Mouse (Mus musculus): ENCODE measurements at regions not wholly inside any gene's neighbourhood (a gene's known extent, or its start where the extent isn't known, plus 50 kb on each side); places are given as distances from the start of the nearest gene placed in this dataset.
A peak's percentile ranks its signal among the peaks of the same experiment; 100 is the strongest.

GRCm38 (mm10) chr9:60968281-60969031, 174.1 kb downstream of the Uaca start:
- H3K4me1 ChIP-seq (replicated peaks), result 0 out of 2 replicates have a peak, but pooled peaks cover 2% of the 10 kb centered on the region
- H3K4me2 ChIP-seq, result no peak overlapping the region
- H3K27me3 ChIP-seq, result no peaks in the 10 kb centered on the region
- no peak for ATAC-seq (ENCODE audit: low FRiP score, low read depth)
- no peak overlapping the region for H3K27ac ChIP-seq (replicated peaks)
- no peak overlapping the region for H3K4me3 ChIP-seq
- H3K9me3 ChIP-seq, result no peaks in the 10 kb centered on the region
- WGBS, result 40% methylated on average over 4 of the region's 4 CpGs
- no peaks in the 10 kb centered on the region for H3K36me3 ChIP-seq
- H3K9ac ChIP-seq, result no peak overlapping the region

- Histone ChIP-seq H3K36me3 (no peaks in the 10 kb centered on the region), H3K27ac (replicated peaks) (no peak overlapping the region), H3K4me2 (no peak overlapping the region), H3K9me3 (no peaks in the 10 kb centered on the region), H3K4me1 (replicated peaks) (0 out of 2 replicates have a peak, but pooled peaks cover 2% of the 10 kb centered on the region), H3K27me3 (no peaks in the 10 kb centered on the region), H3K4me3 (no peak overlapping the region), H3K9ac (no peak overlapping the region)
- WGBS, result 64% methylated on average over 9 of the region's 9 CpGs
- ATAC-seq (ENCODE audit: low FRiP score, low read depth), result no peak
Observed at GRCm38 (mm10) chr9:60972201-60972910, 178.0 kb downstream of the Uaca start.

GRCm38 (mm10) chr9:60974546-60974945, 180.2 kb downstream of the Uaca start:
- Histone ChIP-seq H3K9me3 (no peaks in the 10 kb centered on the region), H3K27ac (replicated peaks) (no peak overlapping the region), H3K4me2 (no peak overlapping the region), H3K4me3 (no peak overlapping the region), H3K4me1 (replicated peaks) (no peaks in the 10 kb centered on the region), H3K9ac (no peak overlapping the region), H3K36me3 (no peaks in the 10 kb centered on the region), H3K27me3 (no peaks in the 10 kb centered on the region)
- ATAC-seq (ENCODE audit: low FRiP score, low read depth), result no peak
- 97% methylated on average over 1 of the region's 1 CpGs for WGBS

DNA sequence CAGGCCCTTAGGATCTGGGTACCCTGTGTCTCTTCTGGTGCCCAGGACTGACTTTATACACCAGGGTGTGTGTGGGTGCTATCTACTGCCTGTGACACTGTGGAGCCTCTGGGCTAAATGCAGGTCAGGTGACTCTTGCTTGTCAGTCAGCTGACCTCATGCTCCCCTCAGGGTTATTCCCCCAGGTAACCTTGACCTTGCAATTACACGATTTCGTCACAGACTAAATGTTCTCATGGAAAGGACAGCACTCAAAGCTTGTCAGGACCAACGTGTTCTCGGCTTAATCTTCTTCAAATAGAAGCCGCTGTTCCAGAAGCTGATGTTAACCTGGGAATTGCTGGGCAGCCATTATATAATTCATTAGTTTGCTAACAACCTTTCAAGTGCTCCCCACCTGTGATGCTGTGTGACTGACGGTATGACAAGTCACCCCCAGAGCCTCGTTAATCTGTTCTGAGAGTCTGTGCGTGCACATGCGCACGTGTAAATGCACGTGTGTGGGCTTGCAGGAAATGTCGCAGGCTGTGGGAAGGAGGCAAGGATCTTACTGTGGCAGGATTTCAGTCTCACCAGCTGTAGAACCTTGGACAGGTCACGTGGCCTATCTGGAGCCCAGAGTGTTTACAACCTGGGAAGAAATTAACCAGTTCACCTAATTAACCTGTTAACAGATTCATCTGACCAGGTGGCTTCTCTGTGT, 188.2 kb downstream of the Uaca start:
- Histone ChIP-seq H3K27ac (replicated peaks) (no peak overlapping the region), H3K36me3 (no peaks in the 10 kb centered on the region), H3K27me3 (no peaks in the 10 kb centered on the region), H3K4me3 (no peak overlapping the region), H3K4me2 (no peak overlapping the region), H3K4me1 (replicated peaks) (0 out of 2 replicates have a peak, but pooled peaks cover 4% of the 10 kb centered on the region), H3K9me3 (no peaks in the 10 kb centered on the region), H3K9ac (no peak overlapping the region)
- no peak for ATAC-seq (ENCODE audit: low FRiP score, low read depth)
- WGBS, result 55% methylated on average over 13 of the region's 13 CpGs

DNA sequence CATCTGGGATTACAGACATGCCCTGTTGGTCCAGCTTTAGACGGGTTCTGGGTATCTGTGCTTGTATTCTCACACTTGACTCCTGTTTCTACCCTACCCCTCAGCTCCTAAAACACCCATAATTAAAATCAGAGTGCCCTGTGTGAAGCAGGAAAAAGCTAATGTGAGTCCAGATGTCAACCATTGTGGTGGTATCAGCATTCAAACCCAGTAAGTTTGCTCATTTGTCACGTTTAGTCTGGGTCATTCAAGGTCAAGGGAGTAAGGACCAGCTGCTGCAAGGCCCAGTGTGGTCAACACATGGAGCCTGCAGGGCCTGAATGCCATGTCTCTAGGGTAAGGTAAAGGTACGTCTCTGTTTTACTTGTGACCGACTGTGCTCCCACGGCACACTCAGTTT, 188.9 kb downstream of the Uaca start:
- no peak overlapping the region for H3K9ac ChIP-seq
- H3K4me1 ChIP-seq (replicated peaks), result 0 out of 2 replicates have a peak, but pooled peaks cover 4% of the 10 kb centered on the region
- no peak for ATAC-seq (ENCODE audit: low FRiP score, low read depth)
- no peak overlapping the region for H3K27ac ChIP-seq (replicated peaks)
- H3K36me3 ChIP-seq, result no peaks in the 10 kb centered on the region
- 58% methylated on average over 5 of the region's 5 CpGs for WGBS
- no peak overlapping the region for H3K4me2 ChIP-seq
- H3K9me3 ChIP-seq, result no peaks in the 10 kb centered on the region
- H3K4me3 ChIP-seq, result no peak overlapping the region
- H3K27me3 ChIP-seq, result no peaks in the 10 kb centered on the region

- H3K27ac ChIP-seq (replicated peaks), result no peak overlapping the region
- H3K9me3 ChIP-seq, result no peaks in the 10 kb centered on the region
- no peaks in the 10 kb centered on the region for H3K36me3 ChIP-seq
- H3K4me1 ChIP-seq (replicated peaks), result 0 out of 2 replicates have a peak, but pooled peaks cover 3% of the 10 kb centered on the region
- no peak overlapping the region for H3K4me3 ChIP-seq
- WGBS, result 60% methylated on average over 4 of the region's 4 CpGs
- H3K4me2 ChIP-seq, result no peak overlapping the region
- no peak for ATAC-seq (ENCODE audit: low FRiP score, low read depth)
- H3K9ac ChIP-seq, result no peak overlapping the region
- no peaks in the 10 kb centered on the region for H3K27me3 ChIP-seq
Observed at GRCm38 (mm10) chr9:60988113-60988512, 193.8 kb downstream of the Uaca start.

- Histone ChIP-seq H3K9me3 (no peaks in the 10 kb centered on the region), H3K27ac (replicated peaks) (no peak overlapping the region), H3K4me2 (0 out of 2 replicates have a peak overlapping the region, but pooled peaks have one; percentile 7), H3K9ac (no peak overlapping the region), H3K36me3 (no peaks in the 10 kb centered on the region), H3K4me3 (no peak overlapping the region), H3K4me1 (replicated peaks) (0 out of 2 replicates have a peak, but pooled peaks cover 3% of the 10 kb centered on the region), H3K27me3 (no peaks in the 10 kb centered on the region)
- no peak for ATAC-seq (ENCODE audit: low FRiP score, low read depth)
- WGBS, result 49% methylated on average over 13 of the region's 13 CpGs
Observed at GRCm38 (mm10) chr9:60989670-60990391, 195.5 kb downstream of the Uaca start.

DNA sequence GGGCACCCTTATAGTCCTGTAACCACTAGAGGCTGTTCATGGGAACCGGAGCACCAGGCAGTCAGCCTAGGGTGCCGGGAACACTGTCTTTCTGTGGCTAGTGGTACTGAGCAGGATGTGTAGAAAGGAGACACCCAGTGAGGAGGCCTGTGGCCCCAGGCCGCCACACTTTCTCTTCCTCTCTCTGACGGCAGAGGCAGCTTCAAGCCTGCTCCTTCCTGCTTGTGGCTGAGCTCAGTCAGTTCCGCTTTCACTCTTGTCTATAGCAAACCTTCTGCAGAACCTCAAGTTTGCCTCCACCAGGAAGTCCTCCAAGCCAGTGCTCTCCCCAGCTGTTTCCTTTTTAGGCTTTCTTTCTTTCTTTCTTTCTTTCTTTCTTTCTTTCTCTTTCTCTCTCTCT, 197.2 kb downstream of the Uaca start:
- Histone ChIP-seq H3K4me2 (no peak overlapping the region), H3K9me3 (no peaks in the 10 kb centered on the region), H3K36me3 (no peaks in the 10 kb centered on the region), H3K9ac (no peak overlapping the region), H3K4me3 (no peak overlapping the region), H3K4me1 (replicated peaks) (0 out of 2 replicates have a peak, but pooled peaks cover 3% of the 10 kb centered on the region), H3K27ac (replicated peaks) (no peak overlapping the region), H3K27me3 (no peaks in the 10 kb centered on the region)
- ATAC-seq (ENCODE audit: low FRiP score, low read depth), result no peak
- WGBS, result 71% methylated on average over 5 of the region's 5 CpGs

- no peak overlapping the region for H3K9ac ChIP-seq
- no peak overlapping the region for H3K27ac ChIP-seq (replicated peaks)
- no peaks in the 10 kb centered on the region for H3K36me3 ChIP-seq
- no peaks in the 10 kb centered on the region for H3K27me3 ChIP-seq
- no peaks in the 10 kb centered on the region for H3K9me3 ChIP-seq
- no peak overlapping the region for H3K4me3 ChIP-seq
- WGBS, result 75% methylated on average over 8 of the region's 8 CpGs
- no peak for ATAC-seq (ENCODE audit: low FRiP score, low read depth)
- no peak overlapping the region for H3K4me2 ChIP-seq
- 0 out of 2 replicates have a peak, but pooled peaks cover 3% of the 10 kb centered on the region for H3K4me1 ChIP-seq (replicated peaks)
Observed at GRCm38 (mm10) chr9:60993661-60994060, 199.3 kb downstream of the Uaca start.

GRCm38 (mm10) chr9:60995096-60995495, 200.8 kb downstream of the Uaca start:
- H3K9me3 ChIP-seq, result no peaks in the 10 kb centered on the region
- H3K27me3 ChIP-seq, result no peaks in the 10 kb centered on the region
- no peak overlapping the region for H3K27ac ChIP-seq (replicated peaks)
- no peaks in the 10 kb centered on the region for H3K36me3 ChIP-seq
- H3K4me3 ChIP-seq, result no peak overlapping the region
- 72% methylated on average over 6 of the region's 6 CpGs for WGBS
- ATAC-seq (ENCODE audit: low FRiP score, low read depth), result no peak
- no peak overlapping the region for H3K4me2 ChIP-seq
- H3K4me1 ChIP-seq (replicated peaks), result no peaks in the 10 kb centered on the region
- no peak overlapping the region for H3K9ac ChIP-seq

- no peak overlapping the region for H3K4me3 ChIP-seq
- no peaks in the 10 kb centered on the region for H3K36me3 ChIP-seq
- 95% methylated on average over 3 of the region's 3 CpGs for WGBS
- no peaks in the 10 kb centered on the region for H3K27me3 ChIP-seq
- H3K9ac ChIP-seq, result no peak overlapping the region
- H3K27ac ChIP-seq (replicated peaks), result no peak overlapping the region
- no peak for ATAC-seq (ENCODE audit: low FRiP score, low read depth)
- no peak overlapping the region for H3K4me2 ChIP-seq
- no peaks in the 10 kb centered on the region for H3K9me3 ChIP-seq
- no peaks in the 10 kb centered on the region for H3K4me1 ChIP-seq (replicated peaks)
Observed at GRCm38 (mm10) chr9:60998086-60998785, 203.9 kb downstream of the Uaca start.

Measured in hindbrain, embryonic 15.5 days (tissue).